Mouse (Mus musculus) stomach, postnatal 0 days (tissue): ENCODE data around the gene Cep162.

ENCODE experiments used
- CTCF ChIP-seq: IDR thresholded peaks from 2 replicates; pipeline ENCODE4 v1.5.1; 2016; ENCODE audit warnings: antibody characterized with exemption, low read depth, mild to moderate bottlenecking, moderate library complexity
- EP300 ChIP-seq: optimal IDR thresholded peaks from 2 replicates; pipeline ENCODE3; 2016; ENCODE audit warnings: antibody characterized with exemption

DNA sequence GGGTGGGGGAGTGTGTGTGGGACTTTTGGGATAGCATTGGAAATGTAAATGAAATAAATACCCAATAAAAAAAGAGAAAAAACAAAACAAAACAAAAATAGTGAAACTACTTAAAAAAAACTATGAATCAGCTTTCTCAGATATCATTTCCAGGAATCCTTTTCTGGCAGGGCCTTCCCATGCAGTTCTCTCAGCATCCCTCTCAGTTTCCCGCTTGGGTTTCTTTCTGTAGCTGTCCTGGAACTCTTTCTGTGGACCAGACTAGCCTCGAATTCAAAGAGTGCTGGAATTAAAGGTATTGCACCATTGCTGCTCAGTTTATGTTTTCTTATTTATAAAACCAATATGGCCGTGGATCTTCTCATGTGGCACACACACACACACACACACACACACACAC, 112.3 kb downstream of the Cep162 start:
- TF ChIP-seq CTCF, result no peak
- TF ChIP-seq EP300, result no peak
